Mouse (Mus musculus): ENCODE measurements around the gene Gm20547. TPM values are rescaled to one million over a fixed set of nuclear protein-coding genes. Genes with fewer than 3 reads are reported as not detected.

Gm20547 gene
- polyA plus RNA-seq, 1 experiment, result not detected

DNA sequence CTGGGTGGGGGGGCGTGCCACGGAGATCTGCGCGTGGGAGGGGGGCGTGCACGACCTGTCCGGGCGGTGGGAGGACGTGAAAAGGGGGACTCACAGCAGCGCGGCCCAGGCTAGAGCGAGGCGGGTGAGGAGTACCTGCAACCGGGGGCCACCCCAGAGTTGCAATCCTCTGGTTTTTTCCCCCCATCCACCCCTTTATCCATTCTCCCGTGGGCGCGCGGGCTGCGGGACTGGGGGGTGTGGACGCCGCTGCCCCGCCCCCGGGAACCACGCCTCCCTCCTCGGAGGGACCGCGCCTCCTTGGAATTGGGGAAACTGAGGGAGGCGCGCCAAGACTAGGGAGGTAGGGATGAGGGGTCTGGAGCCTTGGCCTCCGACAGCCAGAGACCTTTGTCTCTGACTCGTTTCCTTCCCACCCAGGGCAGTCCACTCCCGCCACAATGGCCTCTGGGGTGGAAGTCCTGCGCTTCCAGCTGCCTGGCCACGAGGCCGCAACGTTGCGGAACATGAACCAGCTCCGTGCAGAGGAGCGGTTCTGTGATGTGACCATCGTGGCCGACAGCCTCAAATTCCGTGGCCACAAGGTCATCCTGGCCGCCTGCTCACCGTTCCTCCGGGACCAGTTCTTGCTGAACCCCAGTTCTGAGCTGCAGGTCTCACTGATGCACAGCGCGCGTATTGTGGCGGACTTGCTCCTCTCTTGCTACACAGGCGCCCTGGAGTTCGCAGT lies 13.1 kb upstream of the Gm20547 start:
- TF ChIP-seq CTCF (IDR thresholded peaks at IDR 0.05; ENCODE audit: borderline replicate concordance, extremely low read depth, insufficient read depth, insufficient read length), result no peak
- TF ChIP-seq POLR2A (IDR thresholded peaks at IDR 0.05; ENCODE audit: borderline replicate concordance, extremely low read depth, insufficient read depth, insufficient read length, poor library complexity, severe bottlenecking), result 0 out of 2 replicates have a peak, but pooled peaks have one; percentile 3

GRCm38 (mm10) chr17:34894074-34894597 lies 12.3 kb upstream of the Gm20547 start:
- DNase-seq (ENCODE audit: low read depth), result peak; percentile 99
- TF ChIP-seq POLR2A (IDR thresholded peaks at IDR 0.05; ENCODE audit: borderline replicate concordance, extremely low read depth, insufficient read depth, insufficient read length, poor library complexity, severe bottlenecking) (peak; percentile 40; the same call in 1 of the 2 replicates), CTCF (IDR thresholded peaks at IDR 0.05; ENCODE audit: borderline replicate concordance, extremely low read depth, insufficient read depth, insufficient read length) (peak; percentile 10; the same call in 1 of the 2 replicates)

More for the DNA sequence above, 13.1 kb upstream of the Gm20547 start:
- peak; percentile 57 for DNase-seq (ENCODE audit: low read depth)

DNA sequence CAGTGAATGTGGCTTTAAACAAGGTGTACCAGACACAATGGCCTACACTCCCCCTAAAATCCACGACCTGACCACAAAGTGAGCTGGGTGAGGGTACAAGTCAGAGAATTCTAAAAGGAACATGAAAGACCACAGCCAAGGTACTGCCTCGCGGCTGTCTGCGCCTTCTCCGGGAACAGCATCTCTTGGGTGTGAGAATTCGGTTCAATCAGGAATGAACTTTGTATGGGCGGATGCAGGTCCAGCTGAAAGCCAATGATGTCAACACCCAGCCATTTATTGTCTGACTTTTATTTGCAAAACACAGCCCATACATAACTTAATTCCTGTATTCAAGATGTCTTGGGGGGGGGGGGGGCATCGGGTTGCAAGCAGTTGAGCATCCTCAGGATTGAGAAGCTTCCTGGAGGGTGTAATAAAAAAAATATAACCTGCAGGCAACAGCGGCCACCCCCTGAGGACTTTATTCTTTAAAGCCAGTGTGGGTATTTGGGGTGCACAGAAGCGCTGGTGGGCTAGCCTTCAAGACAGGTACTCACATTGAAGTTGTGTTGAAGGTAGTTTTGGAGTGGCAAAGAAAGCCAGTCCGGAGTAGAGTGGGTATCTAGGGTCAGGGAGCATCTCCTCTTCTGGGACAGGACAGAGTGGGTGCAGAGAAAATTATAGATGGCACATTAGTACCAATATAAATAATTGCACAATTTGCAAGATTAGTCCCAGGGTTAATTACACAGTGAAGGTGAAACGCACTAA lies 11.4 kb upstream of the Gm20547 start:
- no peak for TF ChIP-seq POLR2A (IDR thresholded peaks at IDR 0.05; ENCODE audit: borderline replicate concordance, extremely low read depth, insufficient read depth, insufficient read length, poor library complexity, severe bottlenecking)
- TF ChIP-seq CTCF (IDR thresholded peaks at IDR 0.05; ENCODE audit: borderline replicate concordance, extremely low read depth, insufficient read depth, insufficient read length), result no peak
- no peak for DNase-seq (ENCODE audit: low read depth)

DNA sequence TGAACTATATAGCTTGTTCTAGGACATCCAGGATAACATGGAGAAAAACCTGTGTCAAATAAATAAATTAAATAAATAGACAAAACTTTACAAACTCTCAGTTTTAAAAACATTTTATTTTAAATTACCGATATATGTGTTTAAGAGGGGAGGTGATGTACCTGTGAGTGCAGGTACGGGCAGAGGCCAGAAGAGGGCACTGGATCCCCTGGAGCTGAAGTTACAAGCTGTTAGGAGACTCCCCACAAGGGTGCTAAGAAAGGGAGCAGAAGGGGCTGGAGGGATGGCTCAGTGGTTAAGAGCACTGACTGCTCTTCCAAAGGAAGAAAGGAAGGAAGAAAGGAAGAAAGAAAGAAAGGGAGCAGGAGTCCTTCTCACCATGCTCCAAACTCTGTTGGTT lies 9.5 kb upstream of the Gm20547 start:
- DNase-seq (ENCODE audit: low read depth), result no peak
- no peak for TF ChIP-seq POLR2A (IDR thresholded peaks at IDR 0.05; ENCODE audit: borderline replicate concordance, extremely low read depth, insufficient read depth, insufficient read length, poor library complexity, severe bottlenecking)
- no peak for TF ChIP-seq CTCF (IDR thresholded peaks at IDR 0.05; ENCODE audit: borderline replicate concordance, extremely low read depth, insufficient read depth, insufficient read length)

DNA sequence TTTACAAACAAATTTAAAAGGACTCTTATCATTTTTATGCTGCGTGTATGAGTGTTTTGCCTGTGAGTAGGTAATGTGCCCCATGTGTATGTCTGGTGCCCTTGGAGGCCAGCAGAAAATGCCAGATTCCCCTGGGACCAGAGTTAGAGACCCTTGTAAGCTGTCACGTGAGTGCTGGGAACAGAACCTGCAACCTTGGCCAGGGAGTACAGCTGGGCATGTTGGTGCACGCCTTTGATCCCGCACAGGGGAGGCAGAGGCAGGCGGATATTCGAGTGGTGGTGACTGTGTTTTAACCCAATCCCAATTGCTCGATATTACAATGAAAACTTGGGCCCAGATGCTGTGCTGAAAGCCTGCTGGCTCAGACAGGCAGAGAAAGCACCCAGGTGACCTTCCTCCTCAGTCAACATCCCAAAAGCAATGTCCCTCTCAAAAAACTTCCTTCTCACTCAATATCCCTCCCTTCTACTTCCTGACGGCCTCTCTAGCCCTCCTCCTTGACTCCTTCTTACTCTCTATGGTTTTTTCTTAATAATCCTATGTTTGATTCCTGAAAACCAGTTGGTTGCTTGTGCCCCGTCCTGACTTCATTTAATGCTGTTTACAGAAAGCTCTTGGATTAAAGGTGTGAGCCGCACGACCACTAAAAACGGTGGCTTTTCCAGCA lies 8.4 kb upstream of the Gm20547 start:
- TF ChIP-seq POLR2A (IDR thresholded peaks at IDR 0.05; ENCODE audit: borderline replicate concordance, extremely low read depth, insufficient read depth, insufficient read length, poor library complexity, severe bottlenecking) (no peak), CTCF (IDR thresholded peaks at IDR 0.05; ENCODE audit: borderline replicate concordance, extremely low read depth, insufficient read depth, insufficient read length) (no peak)
- no peak for DNase-seq (ENCODE audit: low read depth)

DNA sequence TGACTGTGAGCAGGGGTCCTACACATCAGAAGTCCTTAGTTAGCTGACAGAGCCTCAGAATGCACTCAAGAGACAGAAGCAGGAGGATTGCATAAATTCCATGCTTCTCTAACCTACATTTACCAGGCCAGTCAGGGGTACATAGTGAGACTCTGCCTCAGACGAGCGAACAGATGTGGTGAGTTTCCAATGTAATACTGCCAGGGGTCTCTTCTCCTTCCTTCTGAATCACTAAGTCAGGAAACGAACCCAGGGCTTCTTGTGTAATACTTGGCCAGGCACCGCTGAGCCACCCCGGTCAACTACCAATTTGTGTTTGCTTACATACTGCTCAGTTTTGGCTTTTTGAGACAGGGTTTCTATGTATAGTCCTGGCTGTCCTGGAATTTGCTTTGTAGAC lies 6.1 kb upstream of the Gm20547 start:
- DNase-seq (ENCODE audit: low read depth), result no peak
- TF ChIP-seq POLR2A (IDR thresholded peaks at IDR 0.05; ENCODE audit: borderline replicate concordance, extremely low read depth, insufficient read depth, insufficient read length, poor library complexity, severe bottlenecking), result no peak
- TF ChIP-seq CTCF (IDR thresholded peaks at IDR 0.05; ENCODE audit: borderline replicate concordance, extremely low read depth, insufficient read depth, insufficient read length), result no peak

DNA sequence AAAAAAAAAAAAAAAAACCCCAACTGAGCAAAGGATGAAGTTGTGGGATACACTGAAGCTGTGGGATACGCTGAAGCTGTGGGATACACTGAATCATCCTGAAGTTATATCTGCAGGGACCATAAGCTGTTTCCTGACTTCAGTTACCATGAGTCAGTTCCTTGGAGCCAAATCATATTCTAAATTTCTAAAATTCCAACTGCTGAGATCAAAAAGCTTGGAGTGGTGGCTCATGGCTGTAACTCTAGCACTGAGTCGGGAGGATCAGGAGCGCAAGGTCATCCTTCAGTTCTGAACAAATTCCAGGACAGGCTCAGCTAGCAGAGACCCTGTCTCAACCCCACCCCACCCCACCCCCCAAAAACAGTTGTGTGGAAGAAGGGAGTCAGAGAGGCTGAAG lies 3.8 kb upstream of the Gm20547 start:
- DNase-seq (ENCODE audit: low read depth), result no peak
- TF ChIP-seq CTCF (IDR thresholded peaks at IDR 0.05; ENCODE audit: borderline replicate concordance, extremely low read depth, insufficient read depth, insufficient read length) (no peak), POLR2A (IDR thresholded peaks at IDR 0.05; ENCODE audit: borderline replicate concordance, extremely low read depth, insufficient read depth, insufficient read length, poor library complexity, severe bottlenecking) (no peak)

DNA sequence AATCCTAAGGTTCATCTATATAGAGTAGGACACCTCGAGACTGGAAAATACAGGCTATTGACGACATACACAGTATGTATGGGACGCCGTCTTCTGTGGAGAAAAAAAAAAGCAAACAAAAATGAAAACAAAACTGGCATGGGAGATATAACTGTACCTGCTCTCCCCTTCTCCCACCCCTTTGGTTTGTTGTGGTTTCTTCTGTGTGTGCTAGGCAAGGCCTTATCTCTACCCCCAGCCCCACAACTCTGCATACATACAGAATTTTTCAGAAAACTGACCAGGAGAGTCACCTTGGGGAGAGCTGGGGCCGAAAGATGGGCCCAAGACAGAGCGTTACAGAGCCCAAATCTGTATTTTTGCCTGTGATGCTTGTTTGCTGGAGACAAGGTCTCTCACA lies 2.9 kb upstream of the Gm20547 start:
- no peak for DNase-seq (ENCODE audit: low read depth)
- TF ChIP-seq POLR2A (IDR thresholded peaks at IDR 0.05; ENCODE audit: borderline replicate concordance, extremely low read depth, insufficient read depth, insufficient read length, poor library complexity, severe bottlenecking), result no peak
- TF ChIP-seq CTCF (IDR thresholded peaks at IDR 0.05; ENCODE audit: borderline replicate concordance, extremely low read depth, insufficient read depth, insufficient read length), result no peak

DNA sequence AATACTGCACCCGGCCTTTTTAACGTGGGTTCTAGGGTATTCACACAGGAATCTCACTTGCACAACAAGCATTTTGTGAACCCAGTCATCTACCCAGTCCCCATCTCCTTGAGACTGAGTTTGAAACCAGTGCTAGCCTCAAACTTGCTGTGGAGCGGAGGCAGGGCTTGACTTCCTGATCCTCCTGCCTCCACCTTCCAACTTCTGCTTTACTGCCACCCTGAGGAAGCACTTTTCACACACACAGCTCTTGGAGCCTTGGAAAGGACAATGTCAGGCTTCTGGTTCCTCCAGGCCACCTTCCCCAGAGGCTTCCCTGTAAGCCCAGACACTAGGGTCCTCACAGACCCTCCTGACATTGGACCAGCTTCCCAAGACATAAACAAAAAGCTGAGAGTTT lies 1.5 kb upstream of the Gm20547 start:
- TF ChIP-seq CTCF (IDR thresholded peaks at IDR 0.05; ENCODE audit: borderline replicate concordance, extremely low read depth, insufficient read depth, insufficient read length), result no peak
- TF ChIP-seq POLR2A (IDR thresholded peaks at IDR 0.05; ENCODE audit: borderline replicate concordance, extremely low read depth, insufficient read depth, insufficient read length, poor library complexity, severe bottlenecking), result no peak
- no peak for DNase-seq (ENCODE audit: low read depth)

- TF ChIP-seq CTCF (IDR thresholded peaks at IDR 0.05; ENCODE audit: borderline replicate concordance, extremely low read depth, insufficient read depth, insufficient read length) (no peak), POLR2A (IDR thresholded peaks at IDR 0.05; ENCODE audit: borderline replicate concordance, extremely low read depth, insufficient read depth, insufficient read length, poor library complexity, severe bottlenecking) (no peak)
- DNase-seq (ENCODE audit: low read depth), result no peak
Measured at GRCm38 (mm10) chr17:34881166-34881565, 676 bp downstream of the Gm20547 start.

DNA sequence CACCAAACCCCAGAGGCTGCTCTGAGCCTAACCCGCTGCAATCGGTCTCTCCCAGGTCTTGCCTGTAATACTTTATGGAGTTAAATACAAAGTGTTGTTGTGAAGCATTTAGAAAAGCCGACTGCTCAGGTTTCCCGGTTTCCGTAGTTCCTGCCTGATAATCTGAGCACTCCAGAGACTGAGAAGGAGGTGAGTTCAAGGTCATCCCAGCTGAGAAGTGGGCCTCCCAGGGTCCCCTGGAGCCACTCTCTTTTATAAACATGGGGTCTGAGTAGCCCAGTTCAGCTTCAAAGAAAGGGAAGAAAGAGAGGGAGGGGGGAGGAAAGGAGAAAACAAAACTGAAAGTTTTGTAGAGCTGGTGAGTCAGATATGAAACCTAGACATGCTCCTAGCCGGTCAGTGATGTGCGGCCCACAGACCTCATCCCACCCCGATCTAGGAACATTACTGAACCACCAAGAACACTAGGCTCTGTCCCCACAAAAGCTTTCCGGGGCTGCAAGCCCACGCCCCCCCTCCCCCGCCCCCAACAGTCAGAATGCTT lies 2.4 kb downstream of the Gm20547 start, which contains the start of gene Zbtb12:
Zbtb12 (plus strand) TSS at position 148 of the 544 bp plus-strand sequence.
- no peak for DNase-seq (ENCODE audit: low read depth)
- TF ChIP-seq POLR2A (IDR thresholded peaks at IDR 0.05; ENCODE audit: borderline replicate concordance, extremely low read depth, insufficient read depth, insufficient read length, poor library complexity, severe bottlenecking) (no peak), CTCF (IDR thresholded peaks at IDR 0.05; ENCODE audit: borderline replicate concordance, extremely low read depth, insufficient read depth, insufficient read length) (no peak)

All from brain, embryonic 14.5 days (tissue).